Mouse (Mus musculus): ENCODE results near the gene Apex2.
A peak's percentile ranks its signal among the peaks of the same experiment; 100 is the strongest.
"Not testable (repeated sequence)": the region's sequence is repeated elsewhere in the genome, so short reads cannot be mapped to it uniquely, and the experiment has no call there.

Gene Apex2

GRCm38 (mm10) chrX:150486314-150487030 lies 103.2 kb downstream of the Apex2 start:
- not testable (repeated sequence) for DNase-seq

DNA sequence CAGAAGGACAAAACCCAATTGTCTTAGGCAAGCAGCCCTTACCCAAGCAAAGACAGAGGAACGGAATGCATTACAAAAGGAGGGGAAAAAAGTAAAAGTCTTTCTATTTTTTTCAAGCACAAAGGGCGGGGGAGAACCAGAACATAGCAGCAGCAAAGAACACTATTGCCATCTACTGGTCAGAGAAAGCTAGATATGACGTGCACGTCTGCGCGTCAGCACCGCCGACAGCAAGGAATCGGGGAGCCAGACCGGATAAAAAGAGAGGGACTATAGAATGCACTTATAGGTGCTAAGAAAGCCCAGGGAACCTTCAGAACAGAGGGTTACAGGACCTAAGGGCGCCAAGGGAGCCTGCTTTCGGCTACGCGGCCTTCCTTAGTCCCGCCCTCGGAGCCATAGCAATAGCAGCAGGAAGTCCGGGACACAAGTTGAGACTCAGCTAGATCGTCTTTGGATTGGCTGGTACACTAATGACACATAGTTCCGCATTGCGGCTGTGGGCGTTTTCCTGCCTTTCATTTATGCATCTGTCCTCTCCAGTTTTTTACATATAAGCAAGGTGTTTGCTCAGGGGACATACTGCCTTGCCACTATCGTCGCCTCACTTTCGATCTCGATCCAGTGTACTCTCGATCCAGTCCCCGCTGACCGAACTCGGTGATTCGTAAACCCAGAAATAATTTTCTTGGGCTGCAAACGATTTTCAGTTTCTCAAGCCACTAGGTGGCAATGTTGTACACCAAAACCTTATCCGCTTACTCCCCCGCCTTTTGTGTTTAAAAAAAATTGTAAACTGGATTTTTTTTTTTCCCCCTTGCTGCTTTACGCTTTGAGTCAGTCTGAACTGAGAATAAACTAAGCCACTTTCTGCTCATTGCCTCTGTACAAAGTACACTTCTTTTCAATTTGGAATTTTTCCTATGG lies 111.6 kb downstream of the Apex2 start:
- peak; percentile 92 for DNase-seq

GRCm38 (mm10) chrX:150471416-150471815 lies 118.3 kb downstream of the Apex2 start:
- no peak for DNase-seq
